Mouse (Mus musculus) cerebellum, adult 2 months (tissue): ENCODE measurements at regions not wholly inside any gene's neighbourhood (a gene's known extent, or its start where the extent isn't known, plus 50 kb on each side); places are given as distances from the start of the nearest gene placed in this dataset.

Experiments
- CTCF ChIP-seq: fragments of 200-500 bp; IDR thresholded peaks from 2 replicates; pipeline ENCODE4 v1.5.1; 2011; ENCODE audit warnings: low read depth, mild to moderate bottlenecking, control low read depth, low read length, moderate library complexity, borderline replicate concordance; ENCODE audit not compliant: insufficient read depth
- POLR2A ChIP-seq: fragments of 200-500 bp; IDR thresholded peaks from 2 replicates; pipeline ENCODE4 v1.6.1; 2011; ENCODE audit warnings: low read length, control low read depth, borderline replicate concordance; ENCODE audit not compliant: insufficient read depth

DNA sequence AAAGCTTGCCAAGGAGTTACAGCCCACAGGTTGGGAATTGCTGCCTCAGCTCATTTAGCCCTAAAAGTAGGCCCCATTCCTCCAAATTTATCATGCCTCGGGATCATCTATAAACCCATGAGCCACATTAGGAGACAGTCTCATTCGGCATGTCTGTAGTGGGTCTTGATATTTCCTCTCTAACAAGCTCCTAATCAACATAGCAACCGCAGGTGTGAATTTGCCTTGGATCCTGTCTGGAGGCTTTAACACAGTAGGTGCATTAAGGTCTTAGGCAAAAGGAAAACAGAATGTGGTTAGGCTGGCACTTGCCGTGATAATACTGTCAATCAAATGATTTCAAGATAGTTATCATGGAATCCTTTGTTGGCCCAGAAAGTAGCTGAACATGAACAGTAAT, 287.7 kb upstream of the Clec14a start:
- TF ChIP-seq POLR2A (no peak), CTCF (no peak)
